Mouse (Mus musculus) lung, embryonic 16.5 days (tissue): ENCODE results near the gene Zfp786. TPM values are rescaled to one million over a fixed set of nuclear protein-coding genes. Genes with fewer than 3 reads are reported as not detected.
A peak's percentile ranks its signal among the peaks of the same experiment; 100 is the strongest.

Source experiments
- ATAC-seq: fragments of 200-750 bp; cut with Nextera tagmentation; 2 replicates; pipeline ENCODE4 v1.8.0; 2017; ENCODE audit warnings: low read depth, mild to moderate bottlenecking, moderate library complexity
- H3K27ac ChIP-seq: fragments of 300-500 bp; sonication (generic); 2 replicates; pipeline ENCODE4 v1.5.1; 2014; ENCODE audit warnings: mild to moderate bottlenecking, control low read depth, low read length
- H3K27me3 ChIP-seq: fragments of 300-500 bp; sonication (generic); 2 replicates; pipeline ENCODE4 v1.6.1; 2014; ENCODE audit warnings: low read depth, low read length, mixed read lengths; ENCODE audit not compliant: control insufficient read depth, insufficient read depth
- H3K36me3 ChIP-seq: fragments of 300-500 bp; sonication (generic); 2 replicates; pipeline ENCODE4 v1.6.1; 2014; ENCODE audit warnings: low read length; ENCODE audit not compliant: control insufficient read depth, insufficient read depth
- H3K4me1 ChIP-seq: fragments of 300-500 bp; sonication (generic); replicated peaks from 2 replicates; pipeline ENCODE4 v1.6.1; 2014; ENCODE audit warnings: low read length, mixed read lengths; ENCODE audit not compliant: control insufficient read depth, insufficient read depth
- H3K4me2 ChIP-seq: fragments of 300-500 bp; sonication (generic); 2 replicates; pipeline ENCODE4 v1.6.1; 2014; ENCODE audit warnings: low read depth, low read length, control low read depth
- H3K4me3 ChIP-seq: fragments of 300-500 bp; sonication (generic); 2 replicates; pipeline ENCODE4 v1.5.1; 2014; ENCODE audit warnings: mild to moderate bottlenecking, low read length, control low read depth
- H3K9ac ChIP-seq: fragments of 300-500 bp; sonication (generic); 2 replicates; pipeline ENCODE4 v1.6.1; 2014; ENCODE audit warnings: low read length, control low read depth
- H3K9me3 ChIP-seq: fragments of 300-500 bp; sonication (generic); 2 replicates; pipeline ENCODE4 v1.6.1; 2016; ENCODE audit warnings: low read length; ENCODE audit not compliant: control insufficient read depth
- WGBS: fragments of 180-500 bp; shearing (Covaris S2); extraction: QIAGEN DNeasy Blood & Tissue Kit; methylation state at CpG from one replicate; pipeline ENCODE4 v1.1.7; 2014; 5-methylcytosine and 5-hydroxymethylcytosine counted together
- polyA plus RNA-seq: library from polyadenylated mRNA; unstranded; fragments of >200 nt; fragmentation: Nextera tagmentation; extraction: Ambion mirVana; gene quantifications from 2 replicates; pipeline ENCODE4 v1.2.1, GENCODE M21; 2015

Gene Zfp786
- polyA plus RNA-seq, 1 experiment from 2014 or later = 3.1 TPM

- no peak overlapping the region for H3K4me2 ChIP-seq
- 64% methylated on average over 10 of the region's 10 CpGs for WGBS
- H3K9me3 ChIP-seq = no peaks in the 10 kb centered on the region
- no peaks in the 10 kb centered on the region for H3K27me3 ChIP-seq
- no peak overlapping the region for H3K9ac ChIP-seq
- no peak overlapping the region for H3K27ac ChIP-seq
- no peak for ATAC-seq
- H3K4me1 ChIP-seq = no peaks in the 10 kb centered on the region
- no peak overlapping the region for H3K4me3 ChIP-seq
- peaks cover 40% of the 10 kb centered on the region for H3K36me3 ChIP-seq
Measured at GRCm38 (mm10) chr6:47794106-47794830, 36.4 kb downstream of the Zfp786 start.

GRCm38 (mm10) chr6:47793284-47793683 lies 37.4 kb downstream of the Zfp786 start:
- 52% methylated on average over 5 of the region's 5 CpGs for WGBS

GRCm38 (mm10) chr6:47792533-47792932 lies 38.1 kb downstream of the Zfp786 start:
- H3K9ac ChIP-seq = no peak overlapping the region
- WGBS = 89% methylated on average over 2 of the region's 2 CpGs
- no peaks in the 10 kb centered on the region for H3K27me3 ChIP-seq
- ATAC-seq = no peak
- H3K4me1 ChIP-seq = peaks cover 5% of the 10 kb centered on the region; the same call in 1 of the 2 replicates
- H3K9me3 ChIP-seq = no peaks in the 10 kb centered on the region
- H3K27ac ChIP-seq = no peak overlapping the region
- peaks cover 30% of the 10 kb centered on the region for H3K36me3 ChIP-seq
- no peak overlapping the region for H3K4me3 ChIP-seq
- H3K4me2 ChIP-seq = no peak overlapping the region

More at GRCm38 (mm10) chr6:47793284-47793683, 37.4 kb downstream of the Zfp786 start:
- H3K4me3 ChIP-seq = no peak overlapping the region
- ATAC-seq = no peak
- no peak overlapping the region for H3K4me2 ChIP-seq
- H3K9me3 ChIP-seq = no peaks in the 10 kb centered on the region
- no peak overlapping the region for H3K27ac ChIP-seq
- no peak overlapping the region for H3K9ac ChIP-seq
- H3K27me3 ChIP-seq = no peaks in the 10 kb centered on the region
- peaks cover 5% of the 10 kb centered on the region; the same call in 1 of the 2 replicates for H3K4me1 ChIP-seq
- H3K36me3 ChIP-seq = peaks cover 34% of the 10 kb centered on the region

DNA sequence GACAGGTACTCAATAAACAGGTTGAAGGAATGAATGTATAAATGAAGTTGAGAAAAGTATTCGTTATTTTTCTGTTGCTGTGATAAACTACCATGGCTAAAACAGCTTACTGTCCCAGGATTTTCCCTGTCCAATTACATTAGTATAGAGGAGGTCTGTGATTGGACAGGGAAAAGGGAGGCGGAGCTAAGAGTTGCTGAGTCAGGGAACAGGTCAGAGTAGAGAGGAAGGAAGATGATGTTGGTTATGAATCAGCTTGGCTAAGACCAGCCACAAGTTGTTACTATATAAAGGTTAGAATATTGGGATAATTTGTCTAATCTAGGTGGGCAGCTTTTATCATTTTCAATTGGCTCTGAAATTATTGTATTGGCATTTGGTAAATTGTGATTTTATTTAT lies 39.9 kb downstream of the Zfp786 start:
- Histone ChIP-seq H3K4me1 (peaks cover 5% of the 10 kb centered on the region; the same call in 1 of the 2 replicates), H3K4me2 (no peak overlapping the region), H3K27me3 (no peaks in the 10 kb centered on the region), H3K4me3 (no peak overlapping the region), H3K36me3 (peaks cover 14% of the 10 kb centered on the region), H3K27ac (no peak overlapping the region), H3K9me3 (no peaks in the 10 kb centered on the region), H3K9ac (no peak overlapping the region)
- ATAC-seq = no peak
- WGBS = 37% methylated on average over 2 of the region's 2 CpGs

DNA sequence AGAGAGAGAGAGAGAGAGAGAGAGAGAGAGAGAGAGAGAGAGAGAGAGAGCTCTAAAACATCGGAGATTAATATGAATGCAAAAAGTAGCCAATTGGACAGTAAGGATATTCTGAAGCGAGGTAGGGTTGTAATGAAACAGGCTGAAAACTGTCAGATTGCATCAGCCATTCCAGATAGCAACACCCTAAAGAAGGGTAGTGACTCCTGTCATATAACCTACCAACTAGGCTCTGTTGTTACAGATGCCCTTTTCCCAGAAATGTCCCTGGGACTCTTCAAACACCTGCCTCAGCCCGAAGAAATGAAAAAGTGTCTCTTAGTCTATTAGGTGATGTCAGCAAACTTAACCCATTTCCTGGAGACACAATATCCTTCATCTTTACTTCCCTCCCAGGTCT lies 41.8 kb downstream of the Zfp786 start:
- H3K9ac ChIP-seq = peak overlapping the region; percentile 75
- peak overlapping the region; percentile 57 for H3K4me3 ChIP-seq
- no peaks in the 10 kb centered on the region for H3K36me3 ChIP-seq
- 17% methylated on average over 3 of the region's 3 CpGs for WGBS
- H3K27me3 ChIP-seq = no peaks in the 10 kb centered on the region
- no peaks in the 10 kb centered on the region for H3K9me3 ChIP-seq
- peak overlapping the region; percentile 93 for H3K27ac ChIP-seq
- H3K4me2 ChIP-seq = peak overlapping the region; percentile 55
- peaks cover 5% of the 10 kb centered on the region; the same call in 1 of the 2 replicates for H3K4me1 ChIP-seq
- 0 out of 2 replicates have a peak, but pooled peaks have one; percentile 8 for ATAC-seq

DNA sequence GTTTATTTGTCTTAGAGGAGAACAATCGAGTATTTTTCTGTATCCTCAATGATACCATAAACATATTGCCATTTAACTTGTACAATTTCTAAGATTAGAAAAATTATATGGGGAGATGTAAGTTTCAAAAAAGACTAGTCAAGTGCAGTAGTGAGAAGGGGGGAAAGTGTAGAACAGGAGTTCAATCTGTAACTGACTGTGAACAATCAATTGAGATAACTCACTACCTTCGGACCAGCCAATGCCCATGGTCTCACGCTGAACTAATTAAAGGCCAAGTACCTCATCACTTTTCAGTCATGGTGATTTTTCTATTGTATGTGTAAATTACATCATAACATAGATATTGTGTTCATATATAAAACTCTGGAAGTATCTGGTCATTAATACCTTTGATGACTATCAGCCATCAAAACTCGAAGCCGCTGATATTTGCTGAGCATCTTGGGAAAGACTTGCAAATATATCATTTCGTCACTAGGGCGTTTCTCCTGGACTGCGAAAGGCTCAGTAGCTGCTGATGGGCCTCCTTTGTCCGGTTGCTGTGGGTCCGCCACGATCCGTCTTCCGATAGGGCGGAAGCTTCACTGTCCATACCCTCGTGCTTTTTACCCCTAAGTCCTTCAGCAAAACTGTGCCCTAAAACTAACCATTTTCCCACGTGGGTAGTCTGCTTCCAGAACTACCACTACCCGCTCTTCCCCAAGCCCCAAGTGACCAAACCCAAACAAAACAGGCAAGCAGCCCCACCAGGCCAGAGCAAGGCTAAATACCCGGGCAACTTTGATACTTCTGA lies 42.5 kb downstream of the Zfp786 start:
- peak overlapping the region; percentile 93 for H3K27ac ChIP-seq
- WGBS = under 1% methylated on average over 18 of the region's 18 CpGs
- peak overlapping the region; percentile 57 for H3K4me3 ChIP-seq
- no peaks in the 10 kb centered on the region for H3K27me3 ChIP-seq
- peak; percentile 94 for ATAC-seq
- H3K36me3 ChIP-seq = no peaks in the 10 kb centered on the region
- H3K4me2 ChIP-seq = peak overlapping the region; percentile 55
- peak overlapping the region; percentile 75 for H3K9ac ChIP-seq
- H3K4me1 ChIP-seq = peaks cover 5% of the 10 kb centered on the region; the same call in 1 of the 2 replicates
- no peaks in the 10 kb centered on the region for H3K9me3 ChIP-seq

GRCm38 (mm10) chr6:47784707-47785412 lies 45.8 kb downstream of the Zfp786 start:
- H3K27ac ChIP-seq = no peak overlapping the region
- H3K9ac ChIP-seq = no peak overlapping the region
- ATAC-seq = no peak
- H3K36me3 ChIP-seq = no peaks in the 10 kb centered on the region
- peaks cover 5% of the 10 kb centered on the region; the same call in 1 of the 2 replicates for H3K4me1 ChIP-seq
- no peaks in the 10 kb centered on the region for H3K9me3 ChIP-seq
- no peak overlapping the region for H3K4me3 ChIP-seq
- no peaks in the 10 kb centered on the region for H3K27me3 ChIP-seq
- WGBS = 69% methylated on average over 5 of the region's 5 CpGs
- no peak overlapping the region for H3K4me2 ChIP-seq

GRCm38 (mm10) chr6:47781091-47781968 lies 49.3 kb downstream of the Zfp786 start:
- no peaks in the 10 kb centered on the region for H3K36me3 ChIP-seq
- ATAC-seq = peak; percentile 74
- peak overlapping the region; percentile 32; the same call in 1 of the 2 replicates for H3K27ac ChIP-seq
- peak overlapping the region; percentile 57 for H3K4me3 ChIP-seq
- H3K27me3 ChIP-seq = no peaks in the 10 kb centered on the region
- WGBS = under 1% methylated on average over 21 of the region's 21 CpGs
- H3K4me1 ChIP-seq = no peaks in the 10 kb centered on the region
- peak overlapping the region; percentile 44 for H3K9ac ChIP-seq
- H3K4me2 ChIP-seq = peak overlapping the region; percentile 57
- H3K9me3 ChIP-seq = no peaks in the 10 kb centered on the region
